ENCODE assay signal across 8 mouse cellular contexts in genomic region chr8:108695938-108696630, GRCm38 (mm10).
DNase-seq lines count a peak whose midpoint lies in the region; ATAC-seq and TF ChIP-seq lines count a peak whose summit lies in the region.

No protein-coding gene starts in this region.

- H3K9me3 ChIP-seq in heart, embryonic 10.5 days = no peaks in the 10 kb centered on the region
- no peaks in the 10 kb centered on the region for H3K9me3 ChIP-seq in embryonic facial prominence, embryonic 15.5 days (replicated peaks)
- no peaks in the 10 kb centered on the region for H3K9me3 ChIP-seq in hindbrain, postnatal 0 days (ENCODE audit: low read length)

- peak overlapping the region; percentile 33; the same call in 1 of the 2 replicates for H3K9ac ChIP-seq in embryonic facial prominence, embryonic 15.5 days
- H3K9ac ChIP-seq in hindbrain, postnatal 0 days (replicated peaks; ENCODE audit: low read length) = peak overlapping the region; percentile 25; the same call in 1 of the 2 replicates

- H3K4me3 ChIP-seq in heart, embryonic 10.5 days = peak overlapping the region; percentile 53
- H3K4me3 ChIP-seq in embryonic facial prominence, embryonic 15.5 days (replicated peaks) = peak overlapping the region; percentile 40
- peak overlapping the region; percentile 15 for H3K4me3 ChIP-seq in hindbrain, postnatal 0 days (ENCODE audit: low read length)

- no peak for TF ChIP-seq CTCF in hindbrain, postnatal 0 days (IDR thresholded peaks at IDR 0.05; ENCODE audit: low read depth)

- peak overlapping the region; percentile 75 for H3K4me2 ChIP-seq in embryonic facial prominence, embryonic 15.5 days (replicated peaks)
- H3K4me2 ChIP-seq in hindbrain, postnatal 0 days (ENCODE audit: low read depth, low read length) = peak overlapping the region; percentile 42

- no peak for ATAC-seq in embryonic facial prominence, embryonic 15.5 days (ENCODE audit: insufficient number of reproducible peaks, low FRiP score, low TSS enrichment, low read depth)
- no peak for ATAC-seq in hindbrain, postnatal 0 days
- 0 out of 2 replicates have a peak, but pooled peaks have one; percentile 6 for ATAC-seq in megakaryocyte progenitor cell, adult 5-6 weeks (replicated peaks; ENCODE audit: poor library complexity)

- H3K36me3 ChIP-seq in heart, embryonic 10.5 days = no peaks in the 10 kb centered on the region
- H3K36me3 ChIP-seq in embryonic facial prominence, embryonic 15.5 days = no peaks in the 10 kb centered on the region
- no peaks in the 10 kb centered on the region for H3K36me3 ChIP-seq in hindbrain, postnatal 0 days (ENCODE audit: insufficient read depth, low read length)

- WGBS in heart, embryonic 10.5 days = under 1% methylated on average over 31 of the region's 31 CpGs
- WGBS in embryonic facial prominence, embryonic 15.5 days = under 1% methylated on average over 31 of the region's 31 CpGs
- WGBS in hindbrain, postnatal 0 days = under 1% methylated on average over 31 of the region's 31 CpGs

- H3K27me3 ChIP-seq in heart, embryonic 10.5 days (ENCODE audit: insufficient read depth, poor library complexity, severe bottlenecking) = peaks cover 70% of the 10 kb centered on the region
- peaks cover 48% of the 10 kb centered on the region for H3K27me3 ChIP-seq in embryonic facial prominence, embryonic 15.5 days
- peaks cover 54% of the 10 kb centered on the region for H3K27me3 ChIP-seq in hindbrain, postnatal 0 days (ENCODE audit: insufficient read depth, low read length)

- DNase-seq in heart, embryonic 10.5 days (ENCODE audit: low spot score) = no peak
- DNase-seq in heart, adult 8-10 months (ENCODE audit: low spot score) = no peak
- no peak for DNase-seq in hindbrain, postnatal 0 days (ENCODE audit: low spot score)
- no peak for DNase-seq in retina, postnatal 1 day
- DNase-seq in frontal cortex, postnatal 14 days (ENCODE audit: low spot score in 2 of 2) = no peak
- DNase-seq in spleen, adult 18-20 months = no peak

- H3K4me1 ChIP-seq in heart, embryonic 10.5 days = peaks cover 62% of the 10 kb centered on the region
- H3K4me1 ChIP-seq in embryonic facial prominence, embryonic 15.5 days = peaks cover 51% of the 10 kb centered on the region
- H3K4me1 ChIP-seq in hindbrain, postnatal 0 days (ENCODE audit: insufficient read depth, low read length) = no peaks in the 10 kb centered on the region

- H3K27ac ChIP-seq in heart, embryonic 10.5 days = 0 out of 2 replicates have a peak overlapping the region, but pooled peaks have one; percentile 22
- H3K27ac ChIP-seq in embryonic facial prominence, embryonic 15.5 days (replicated peaks) = peak overlapping the region; percentile 31; the same call in 1 of the 2 replicates
- H3K27ac ChIP-seq in hindbrain, postnatal 0 days = peak overlapping the region; percentile 54
